Mouse (Mus musculus) brain, embryonic 14.5 days (tissue): ENCODE results near the gene Med27. TPM values are rescaled to one million over a fixed set of nuclear protein-coding genes. Genes with fewer than 3 reads are reported as not detected.

ENCODE experiments used
- DNase-seq: peaks from one replicate; pipeline ENCODE4 v3.0.0-alpha.2; 2011; ENCODE audit warnings: low read depth
- CTCF ChIP-seq: fragments of 200-500 bp; IDR thresholded peaks from 2 replicates; pipeline ENCODE4 v1.5.1; 2012; ENCODE audit warnings: inconsistent platforms, mild to moderate bottlenecking, moderate library complexity, borderline replicate concordance; ENCODE audit not compliant: insufficient read depth, insufficient read length; ENCODE audit errors: extremely low read depth
- POLR2A ChIP-seq: fragments of 200-500 bp; IDR thresholded peaks from 2 replicates; pipeline ENCODE4 v1.6.1; 2012; ENCODE audit warnings: mild to moderate bottlenecking, inconsistent platforms, borderline replicate concordance; ENCODE audit not compliant: poor library complexity, insufficient read depth, insufficient read length, severe bottlenecking; ENCODE audit errors: extremely low read depth
- polyA plus RNA-seq: library from polyadenylated mRNA; depleted of rRNA; stranded (reverse); fragments of >200 nt; gene quantifications from 2 replicates; pipeline ENCODE4 v1.2.3, GENCODE M21; 2012

Gene Med27
- polyA plus RNA-seq, 1 experiment = 64.9 TPM

- TF ChIP-seq CTCF = no peak
- no peak for TF ChIP-seq POLR2A
- DNase-seq = no peak
Observed at GRCm38 (mm10) chr2:29365000-29365695, 18.5 kb downstream of the Med27 start.

GRCm38 (mm10) chr2:29368730-29369129, 22.1 kb downstream of the Med27 start:
- no peak for TF ChIP-seq POLR2A
- no peak for DNase-seq

- TF ChIP-seq POLR2A (no peak), CTCF (no peak)
- DNase-seq = no peak
Observed at GRCm38 (mm10) chr2:29372176-29372575, 25.6 kb downstream of the Med27 start.

DNA sequence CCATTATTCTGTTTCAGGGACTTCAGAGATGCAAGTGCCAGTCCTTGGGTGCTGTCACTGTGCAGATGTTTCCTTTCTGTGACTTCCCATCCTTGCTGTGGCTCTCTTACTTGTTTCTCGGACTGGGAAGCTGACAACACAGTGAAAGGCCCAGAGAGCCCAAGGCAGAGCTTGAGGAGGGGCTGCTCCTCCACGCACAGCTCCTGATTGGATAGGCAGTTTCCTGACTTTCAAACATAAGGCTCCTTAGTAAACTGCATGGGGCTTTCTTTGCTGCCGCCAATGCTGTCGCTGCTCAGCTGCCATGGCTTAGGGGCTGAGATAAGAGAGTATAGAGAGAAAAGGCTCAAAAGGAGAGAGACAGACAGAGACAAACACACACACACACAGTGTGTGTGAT, 35.1 kb downstream of the Med27 start:
- TF ChIP-seq POLR2A (no peak), CTCF (no peak)
- peak; percentile 78 for DNase-seq

DNA sequence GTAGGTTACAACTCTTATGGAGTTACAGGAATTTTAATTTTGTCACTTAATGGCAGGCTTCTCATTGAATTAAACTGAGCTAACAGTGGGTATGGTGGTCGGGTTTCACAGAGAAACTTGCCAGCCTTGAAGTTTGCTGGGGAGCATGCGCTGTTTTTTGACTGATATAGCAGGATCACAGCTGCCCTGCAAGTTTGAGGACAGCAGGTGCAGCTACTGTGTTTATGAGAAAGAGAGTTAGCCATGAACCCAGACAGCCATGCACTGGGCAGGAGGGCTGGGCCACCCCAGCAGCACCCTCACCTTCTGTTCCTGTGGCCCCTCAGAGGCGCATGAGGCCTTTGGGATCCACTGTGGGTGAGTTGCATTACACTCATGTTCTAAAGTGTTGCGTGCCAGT, 36.0 kb downstream of the Med27 start:
- DNase-seq = no peak
- TF ChIP-seq POLR2A (no peak), CTCF (no peak)

DNA sequence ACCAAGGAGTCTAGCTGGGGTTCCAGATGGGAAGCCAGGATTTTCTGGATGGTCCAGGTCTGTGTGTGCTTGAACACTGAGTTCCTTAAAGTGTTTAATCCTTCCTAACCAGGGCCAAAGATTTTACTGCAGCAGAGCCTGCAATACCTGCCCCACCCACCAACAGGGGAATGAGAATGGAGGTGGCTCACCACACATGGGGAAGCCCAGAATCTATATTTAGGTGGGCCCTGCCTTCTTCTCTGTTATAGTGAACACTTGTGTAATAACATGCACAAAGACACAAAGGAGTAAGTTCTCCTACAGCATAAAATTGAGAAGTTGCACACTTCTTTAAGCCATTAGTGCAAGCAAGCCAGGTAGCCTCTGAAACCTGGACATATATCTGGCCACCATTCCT, 36.5 kb downstream of the Med27 start:
- TF ChIP-seq CTCF (no peak), POLR2A (no peak)
- no peak for DNase-seq

DNA sequence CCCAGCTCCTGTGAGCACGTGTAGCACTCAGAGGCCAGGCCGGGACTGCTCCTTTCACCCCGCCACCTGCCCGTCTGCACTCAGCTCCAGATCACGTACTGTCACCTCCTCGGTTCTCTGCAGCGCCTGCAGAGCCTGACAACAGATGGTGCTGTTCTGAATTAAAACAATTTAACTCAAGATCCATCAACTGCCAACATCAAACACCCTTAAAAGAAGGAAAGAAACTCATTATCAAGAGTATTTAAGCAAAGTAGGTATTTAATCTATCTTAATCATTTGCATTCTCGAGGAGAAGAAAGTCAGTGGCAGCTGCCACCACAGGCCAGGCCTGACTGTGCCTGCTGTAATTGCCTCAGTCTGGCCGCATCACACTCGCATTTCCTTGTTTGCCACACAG, 38.8 kb downstream of the Med27 start:
- no peak for TF ChIP-seq POLR2A
- DNase-seq = peak; percentile 90

GRCm38 (mm10) chr2:29387268-29387667, 40.6 kb downstream of the Med27 start:
- TF ChIP-seq CTCF (no peak), POLR2A (no peak)
- no peak for DNase-seq

DNA sequence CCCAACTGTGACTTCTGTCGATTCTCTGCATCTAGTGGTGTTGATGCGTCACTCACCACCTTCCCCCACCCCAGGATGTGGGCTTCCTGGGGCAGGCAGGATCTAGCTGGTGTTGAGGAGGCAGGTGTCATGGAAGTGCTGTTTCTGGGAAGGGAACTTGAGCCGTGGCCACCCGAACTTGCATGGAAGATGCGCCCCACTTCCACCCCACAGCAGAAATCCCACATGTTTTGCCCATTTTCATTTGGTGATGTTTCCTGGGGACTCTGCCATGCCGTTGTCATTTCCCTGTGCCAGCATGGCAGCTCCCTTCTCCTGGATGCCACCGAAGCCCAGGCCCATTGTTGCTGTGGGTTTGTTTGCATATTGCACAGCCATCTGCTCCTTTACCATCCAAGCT, 42.3 kb downstream of the Med27 start:
- peak; percentile 66 for DNase-seq
- TF ChIP-seq POLR2A = no peak
- no peak for TF ChIP-seq CTCF

- DNase-seq = no peak
- no peak for TF ChIP-seq POLR2A
- TF ChIP-seq CTCF = no peak
Observed at GRCm38 (mm10) chr2:29391086-29391485, 44.5 kb downstream of the Med27 start.

DNA sequence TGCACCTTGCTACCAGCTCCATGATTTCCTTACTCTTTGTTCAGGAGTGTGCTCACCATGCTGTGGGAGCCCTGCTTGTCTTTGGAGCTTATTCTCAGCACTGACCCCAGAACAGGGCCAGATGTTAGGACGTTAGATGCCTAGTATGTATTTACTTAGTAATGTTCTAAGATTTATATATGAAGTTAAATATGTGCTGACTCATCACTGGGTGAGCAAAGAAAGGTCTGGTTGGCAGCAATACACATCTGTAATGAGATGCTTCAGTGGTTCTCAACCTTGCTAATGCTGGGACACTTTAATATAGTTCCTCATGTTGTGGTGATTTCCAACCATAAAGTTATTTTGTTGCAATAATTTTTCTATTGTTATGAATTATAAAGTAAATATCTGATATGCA, 45.4 kb downstream of the Med27 start:
- TF ChIP-seq POLR2A = no peak
- TF ChIP-seq CTCF = no peak
- no peak for DNase-seq

- no peak for DNase-seq
- TF ChIP-seq CTCF (no peak), POLR2A (no peak)
Observed at GRCm38 (mm10) chr2:29400234-29400633, 53.6 kb downstream of the Med27 start.

GRCm38 (mm10) chr2:29400812-29401211, 54.2 kb downstream of the Med27 start:
- no peak for DNase-seq
- TF ChIP-seq CTCF (no peak), POLR2A (no peak)

- TF ChIP-seq POLR2A = no peak
- no peak for DNase-seq
Observed at GRCm38 (mm10) chr2:29401868-29402267, 55.2 kb downstream of the Med27 start.

DNA sequence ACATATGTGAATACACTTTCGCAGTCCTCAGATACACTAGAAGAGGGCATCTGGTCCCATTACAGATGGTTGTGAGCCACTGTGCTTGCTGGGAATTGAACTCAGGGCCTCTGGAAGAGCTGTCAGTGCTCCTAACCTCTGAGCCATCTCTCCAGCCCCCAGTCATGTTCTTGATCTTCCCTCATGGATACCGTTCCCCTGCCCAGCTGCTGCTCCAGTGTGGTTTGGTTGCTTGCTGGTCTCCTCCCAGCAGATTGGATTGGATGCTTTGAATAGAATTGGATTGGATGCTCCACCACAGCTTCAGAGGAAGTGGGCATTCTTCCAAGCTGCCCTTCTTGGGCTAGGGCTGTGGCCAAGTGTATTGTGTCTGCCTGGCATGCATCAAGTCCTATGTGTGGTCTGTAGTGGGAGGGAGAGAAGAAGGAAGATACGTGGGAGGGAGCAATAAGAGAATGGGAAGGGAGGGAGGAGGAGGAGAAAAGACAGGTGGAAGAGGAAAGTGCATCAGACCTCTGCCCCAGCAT, 56.0 kb downstream of the Med27 start:
- peak; percentile 89 for DNase-seq
- no peak for TF ChIP-seq POLR2A
- no peak for TF ChIP-seq CTCF
